Mouse (Mus musculus) hindbrain, embryonic 10.5 days (tissue): Measurements from ENCODE around the gene Haus8. TPM values are rescaled to one million over a fixed set of nuclear protein-coding genes. Genes with fewer than 3 reads are reported as not detected.
"Not testable (repeated sequence)": the region's sequence is repeated elsewhere in the genome, so short reads cannot be mapped to it uniquely, and the experiment has no call there.

Experiments used
- DNase-seq: peaks from one replicate; pipeline ENCODE4 v3.0.0-alpha.2; 2017; ENCODE audit warnings: low spot score
- H3K27ac ChIP-seq: fragments of 300-500 bp; sonication (generic); 2 replicates; pipeline ENCODE4 v1.5.1; 2016; ENCODE audit warnings: mild to moderate bottlenecking, moderate library complexity
- H3K27me3 ChIP-seq: fragments of 300-500 bp; sonication (generic); 2 replicates; pipeline ENCODE4 v1.6.1; 2016; ENCODE audit warnings: mild to moderate bottlenecking; ENCODE audit not compliant: poor library complexity, insufficient read depth, severe bottlenecking
- H3K36me3 ChIP-seq: fragments of 300-500 bp; sonication (generic); 2 replicates; pipeline ENCODE4 v1.6.1; 2016; ENCODE audit warnings: mild to moderate bottlenecking, moderate library complexity
- H3K4me1 ChIP-seq: fragments of 300-500 bp; sonication (generic); replicated peaks from 2 replicates; pipeline ENCODE4 v1.6.1; 2016; ENCODE audit warnings: mild to moderate bottlenecking
- H3K4me3 ChIP-seq: fragments of 300-500 bp; sonication (generic); 2 replicates; pipeline ENCODE4 v1.5.1; 2016; ENCODE audit warnings: mild to moderate bottlenecking, moderate library complexity
- H3K9me3 ChIP-seq: fragments of 300-500 bp; sonication (generic); 2 replicates; pipeline ENCODE4 v1.6.1; 2016; ENCODE audit warnings: mild to moderate bottlenecking, moderate library complexity
- WGBS: fragments of 180-500 bp; shearing (Covaris S2); methylation state at CpG from one replicate; pipeline ENCODE4 v1.1.7; 2016; 5-methylcytosine and 5-hydroxymethylcytosine counted together
- polyA plus RNA-seq: library from polyadenylated mRNA; unstranded; fragments of >200 nt; fragmentation: Nextera tagmentation; extraction: Ambion mirVana; gene quantifications from 2 replicates; pipeline ENCODE4 v1.2.1, GENCODE M21; 2016

Haus8 gene
- polyA plus RNA-seq, 1 experiment from 2014 or later, result 61.9 TPM

- H3K4me1 ChIP-seq, result no peaks in the 10 kb centered on the region
- H3K27me3 ChIP-seq, result no peaks in the 10 kb centered on the region
- H3K36me3 ChIP-seq, result peaks cover 80% of the 10 kb centered on the region
- 93% methylated on average over 3 of the region's 3 CpGs for WGBS
- H3K4me3 ChIP-seq, result no peak overlapping the region
- DNase-seq, result no peak
- no peak overlapping the region for H3K27ac ChIP-seq
- peaks cover 17% of the 10 kb centered on the region; the same call in 1 of the 2 replicates for H3K9me3 ChIP-seq
Measured at GRCm38 (mm10) chr8:71299716-71300115, 27.0 kb upstream of the Haus8 start.

DNA sequence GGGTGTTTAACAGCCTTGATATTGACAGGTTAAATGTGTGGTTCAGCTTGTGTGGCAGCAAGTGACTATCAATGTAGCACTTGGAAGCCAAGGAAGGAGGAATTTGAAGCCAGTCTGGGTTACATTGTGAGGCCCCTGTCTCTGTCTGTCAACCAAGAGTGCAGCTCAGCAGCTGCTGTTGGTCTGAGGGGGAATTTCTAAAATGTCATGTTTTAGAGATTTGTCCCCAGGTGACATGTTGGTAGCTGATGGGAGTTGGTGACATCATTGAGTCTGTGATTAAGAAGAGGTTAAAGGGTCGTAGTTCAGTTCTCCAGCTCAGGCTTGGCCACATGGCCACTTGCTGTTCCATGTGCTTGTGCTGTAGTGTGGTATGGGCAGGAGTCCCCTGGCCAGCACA lies 24.7 kb upstream of the Haus8 start:
- DNase-seq, result no peak
- WGBS, result 92% methylated on average over 1 of the region's 1 CpGs
- Histone ChIP-seq H3K9me3 (peaks cover 6% of the 10 kb centered on the region; the same call in 1 of the 2 replicates), H3K27me3 (no peaks in the 10 kb centered on the region), H3K4me3 (no peak overlapping the region), H3K4me1 (no peaks in the 10 kb centered on the region), H3K36me3 (peaks cover 77% of the 10 kb centered on the region), H3K27ac (no peak overlapping the region)

DNA sequence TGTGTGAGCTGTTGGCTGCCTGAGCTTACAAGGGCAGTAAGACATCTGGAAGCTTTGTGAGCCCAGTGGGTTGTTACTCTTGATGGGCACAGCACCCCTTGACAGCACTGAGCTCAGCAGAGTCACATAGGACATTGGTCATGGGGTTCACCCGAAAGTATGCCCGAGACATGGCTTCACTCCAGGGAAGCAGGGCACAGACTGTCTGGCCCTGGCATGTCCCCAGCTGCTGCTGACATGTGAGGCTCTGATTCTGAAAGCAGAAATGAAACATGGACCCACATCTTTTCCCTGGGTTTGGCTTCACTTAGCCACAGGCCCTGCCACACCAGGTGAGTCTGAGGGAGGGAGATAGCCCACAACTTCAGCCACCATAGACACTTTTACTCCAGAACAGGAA lies 24.1 kb upstream of the Haus8 start:
- Histone ChIP-seq H3K9me3 (no peaks in the 10 kb centered on the region; the same call in 1 of the 2 replicates), H3K27me3 (no peaks in the 10 kb centered on the region), H3K27ac (no peak overlapping the region), H3K4me3 (no peak overlapping the region), H3K4me1 (no peaks in the 10 kb centered on the region), H3K36me3 (peaks cover 77% of the 10 kb centered on the region)
- DNase-seq, result no peak
- WGBS, result 100% methylated on average over 2 of the region's 2 CpGs

- H3K27ac ChIP-seq, result no peak overlapping the region
- no peak overlapping the region for H3K4me3 ChIP-seq
- no peaks in the 10 kb centered on the region for H3K27me3 ChIP-seq
- H3K4me1 ChIP-seq, result no peaks in the 10 kb centered on the region
- no peaks in the 10 kb centered on the region for H3K9me3 ChIP-seq
- 95% methylated on average over 2 of the region's 2 CpGs for WGBS
- DNase-seq, result no peak
- H3K36me3 ChIP-seq, result peaks cover 79% of the 10 kb centered on the region
Measured at GRCm38 (mm10) chr8:71296188-71296621, 23.5 kb upstream of the Haus8 start.

- peaks cover 88% of the 10 kb centered on the region for H3K36me3 ChIP-seq
- WGBS, result 94% methylated on average over 3 of the region's 3 CpGs
Measured at GRCm38 (mm10) chr8:71293930-71294329, 21.2 kb upstream of the Haus8 start.

DNA sequence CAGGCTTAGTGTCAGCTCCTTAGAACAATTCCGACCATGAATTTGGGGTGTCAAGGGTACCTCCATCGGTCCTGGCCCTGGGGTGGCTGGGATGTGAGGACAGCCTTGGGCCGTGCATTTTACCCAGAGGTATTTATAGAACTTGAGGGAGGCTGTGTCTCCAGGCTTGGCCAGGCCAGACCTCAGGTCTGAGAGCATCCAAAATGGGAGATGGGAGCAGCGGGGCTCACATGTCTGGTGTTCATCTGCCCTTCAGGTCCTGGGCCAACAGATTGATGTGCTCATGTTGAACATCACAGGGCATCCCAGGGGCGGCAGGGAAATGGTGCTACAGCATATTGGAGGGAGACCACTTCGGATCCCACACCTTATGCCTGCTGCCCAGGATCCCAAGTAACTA lies 18.6 kb upstream of the Haus8 start:
- H3K27me3 ChIP-seq, result no peaks in the 10 kb centered on the region
- no peak for DNase-seq
- H3K9me3 ChIP-seq, result no peaks in the 10 kb centered on the region
- H3K27ac ChIP-seq, result no peak overlapping the region
- H3K4me3 ChIP-seq, result no peak overlapping the region
- H3K36me3 ChIP-seq, result peaks cover 81% of the 10 kb centered on the region
- no peaks in the 10 kb centered on the region for H3K4me1 ChIP-seq
- whole genome bisulfite sequencing, result 96% methylated on average over 6 of the region's 6 CpGs

More at GRCm38 (mm10) chr8:71293930-71294329, 21.2 kb upstream of the Haus8 start:
- not testable (repeated sequence) for H3K4me3 ChIP-seq, DNase-seq, H3K9me3 ChIP-seq, H3K27ac ChIP-seq, H3K27me3 ChIP-seq, H3K4me1 ChIP-seq

- no peak for DNase-seq
- no peaks in the 10 kb centered on the region for H3K27me3 ChIP-seq
- H3K27ac ChIP-seq, result no peak overlapping the region
- no peak overlapping the region for H3K4me3 ChIP-seq
- H3K4me1 ChIP-seq, result no peaks in the 10 kb centered on the region
- WGBS, result 97% methylated on average over 10 of the region's 10 CpGs
- H3K9me3 ChIP-seq, result no peaks in the 10 kb centered on the region
- H3K36me3 ChIP-seq, result peaks cover 76% of the 10 kb centered on the region
Measured at GRCm38 (mm10) chr8:71290911-71291310, 18.2 kb upstream of the Haus8 start.

GRCm38 (mm10) chr8:71290211-71290610 lies 17.5 kb upstream of the Haus8 start:
- 97% methylated on average over 21 of the region's 21 CpGs for WGBS
- Histone ChIP-seq H3K9me3 (no peaks in the 10 kb centered on the region), H3K27ac (no peak overlapping the region), H3K27me3 (no peaks in the 10 kb centered on the region), H3K4me3 (no peak overlapping the region), H3K4me1 (no peaks in the 10 kb centered on the region), H3K36me3 (peaks cover 69% of the 10 kb centered on the region)
- no peak for DNase-seq

- Histone ChIP-seq H3K27me3 (no peaks in the 10 kb centered on the region), H3K36me3 (peaks cover 58% of the 10 kb centered on the region), H3K4me3 (no peak overlapping the region), H3K27ac (no peak overlapping the region), H3K9me3 (no peaks in the 10 kb centered on the region), H3K4me1 (no peaks in the 10 kb centered on the region)
- DNase-seq, result no peak
- 89% methylated on average over 7 of the region's 7 CpGs for WGBS
Measured at GRCm38 (mm10) chr8:71289098-71289497, 16.4 kb upstream of the Haus8 start.

GRCm38 (mm10) chr8:71288441-71288949 lies 15.8 kb upstream of the Haus8 start:
- H3K4me1 ChIP-seq, result no peaks in the 10 kb centered on the region
- H3K4me3 ChIP-seq, result no peak overlapping the region
- H3K36me3 ChIP-seq, result peaks cover 55% of the 10 kb centered on the region
- 55% methylated on average over 3 of the region's 3 CpGs for WGBS
- no peaks in the 10 kb centered on the region for H3K27me3 ChIP-seq
- no peak for DNase-seq
- no peaks in the 10 kb centered on the region for H3K9me3 ChIP-seq
- no peak overlapping the region for H3K27ac ChIP-seq

GRCm38 (mm10) chr8:71286223-71286622 lies 13.5 kb upstream of the Haus8 start:
- H3K9me3 ChIP-seq, H3K4me3 ChIP-seq, DNase-seq, H3K27me3 ChIP-seq, H3K27ac ChIP-seq, H3K4me1 ChIP-seq: not testable (repeated sequence)
- WGBS, result 91% methylated on average over 2 of the region's 2 CpGs
- peaks cover 33% of the 10 kb centered on the region for H3K36me3 ChIP-seq

DNA sequence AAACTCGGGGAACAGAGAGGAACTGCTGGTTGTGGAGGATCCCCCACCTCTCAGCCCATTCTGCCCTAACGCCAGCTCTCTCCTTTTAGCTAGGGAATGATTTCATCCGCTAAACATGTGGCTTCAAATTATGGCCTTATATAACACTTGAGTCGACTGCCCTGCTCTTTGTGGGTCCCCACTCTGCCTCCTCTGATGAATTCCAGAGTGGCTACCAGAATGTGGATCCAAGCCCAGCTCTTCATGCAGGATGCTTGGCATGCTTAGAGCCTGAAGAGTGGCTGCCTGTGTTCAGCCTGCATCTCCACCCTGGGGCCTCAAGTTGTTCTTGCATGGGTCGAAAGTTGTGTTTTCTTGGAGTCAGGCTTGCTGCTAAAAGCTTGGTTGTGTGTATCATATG lies 9.9 kb upstream of the Haus8 start:
- no peaks in the 10 kb centered on the region for H3K4me1 ChIP-seq
- H3K4me3 ChIP-seq, result no peak overlapping the region
- WGBS, result 88% methylated on average over 5 of the region's 5 CpGs

GRCm38 (mm10) chr8:71281731-71282130 lies 9.0 kb upstream of the Haus8 start:
- not testable (repeated sequence) for H3K27ac ChIP-seq, H3K27me3 ChIP-seq, H3K4me1 ChIP-seq, H3K36me3 ChIP-seq, H3K4me3 ChIP-seq, H3K9me3 ChIP-seq, DNase-seq
- WGBS, result 88% methylated on average over 1 of the region's 1 CpGs

More for the DNA sequence above, 9.9 kb upstream of the Haus8 start:
- peaks cover 5% of the 10 kb centered on the region for H3K36me3 ChIP-seq
- no peak overlapping the region for H3K27ac ChIP-seq
- H3K27me3 ChIP-seq, result no peaks in the 10 kb centered on the region
- DNase-seq, result no peak
- H3K9me3 ChIP-seq, result no peaks in the 10 kb centered on the region

GRCm38 (mm10) chr8:71279409-71279808 lies 6.7 kb upstream of the Haus8 start:
- DNase-seq, H3K27me3 ChIP-seq, H3K27ac ChIP-seq, H3K4me3 ChIP-seq, H3K9me3 ChIP-seq: not testable (repeated sequence)
- WGBS, result 84% methylated on average over 1 of the region's 1 CpGs
- Histone ChIP-seq H3K36me3 (peaks cover 10% of the 10 kb centered on the region), H3K4me1 (peaks cover 11% of the 10 kb centered on the region; the same call in 1 of the 2 replicates)
